Mouse (Mus musculus) myocyte (in vitro differentiated cells): Measurements from ENCODE around the gene D5Ertd579e.

Source experiments
- E2F4 ChIP-seq: IDR thresholded peaks from one replicate; pipeline ENCODE4 v1.6.1; 2011; ENCODE audit warnings: mild to moderate bottlenecking, control low read depth, moderate library complexity; ENCODE audit not compliant: insufficient read depth
- MAX ChIP-seq: IDR thresholded peaks from one replicate; pipeline ENCODE4 v1.6.1; 2011; ENCODE audit warnings: low read depth, mild to moderate bottlenecking, control low read depth
- MYOD1 ChIP-seq, 3 experiments: IDR thresholded peaks; one replicate each; pipeline ENCODE4 v1.6.1; 2011; ENCODE audit warnings: control low read depth in 2 of 3, low read depth in 2 of 3, mild to moderate bottlenecking in 2 of 3, moderate library complexity in 1 of 3; ENCODE audit not compliant: insufficient read length in 2 of 3, control insufficient read depth in 1 of 3
- MYOG ChIP-seq, 3 experiments: IDR thresholded peaks; one replicate each; pipeline ENCODE4 v1.6.1; 2011; ENCODE audit warnings: control low read depth in 2 of 3, low read depth in 2 of 3, mild to moderate bottlenecking in 2 of 3; ENCODE audit not compliant: insufficient read length in 2 of 3, control insufficient read depth in 1 of 3, insufficient read depth in 1 of 3
- POLR2A ChIP-seq: IDR thresholded peaks from one replicate; pipeline ENCODE4 v1.6.1; 2011; ENCODE audit warnings: low read depth, mild to moderate bottlenecking, control low read depth, moderate library complexity; ENCODE audit not compliant: insufficient read length
- POLR2AphosphoS2 ChIP-seq: IDR thresholded peaks from one replicate; pipeline ENCODE4 v1.6.1; 2011; ENCODE audit warnings: low read depth, control low read depth; ENCODE audit not compliant: insufficient read length
- SRF ChIP-seq: IDR thresholded peaks from one replicate; pipeline ENCODE4 v1.6.1; 2011; ENCODE audit warnings: low read depth; ENCODE audit not compliant: control insufficient read depth, insufficient read length
- TCF12 ChIP-seq: IDR thresholded peaks from one replicate; pipeline ENCODE4 v1.6.1; 2011; ENCODE audit warnings: mild to moderate bottlenecking, control low read depth; ENCODE audit not compliant: poor library complexity, insufficient read depth, severe bottlenecking
- TCF3 ChIP-seq: IDR thresholded peaks from one replicate; pipeline ENCODE4 v1.6.1; 2011; ENCODE audit warnings: low read depth, control low read depth; ENCODE audit not compliant: insufficient read length
- USF1 ChIP-seq: IDR thresholded peaks from one replicate; pipeline ENCODE4 v1.6.1; 2011; ENCODE audit warnings: low read depth, mild to moderate bottlenecking, control low read depth, moderate library complexity

DNA sequence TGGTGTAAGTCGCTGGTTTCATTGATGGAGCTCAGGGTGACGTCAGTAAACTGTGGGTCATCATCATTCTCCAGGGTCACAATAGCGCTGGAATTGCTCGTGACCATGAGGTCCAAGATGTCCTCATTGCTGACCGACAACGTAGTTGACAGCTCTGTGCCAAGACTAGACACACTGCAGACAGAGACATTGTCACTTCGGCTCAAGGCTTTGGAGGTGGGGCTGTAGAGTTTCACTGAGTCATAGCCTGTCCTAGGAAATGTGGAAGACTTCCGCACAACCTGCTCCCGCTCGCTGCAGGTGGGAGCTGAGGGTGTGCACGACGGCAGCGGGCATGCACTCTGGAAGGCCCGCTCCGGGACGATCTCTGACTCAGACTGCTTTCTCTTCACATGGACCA lies 124.5 kb downstream of the D5Ertd579e start:
- TF ChIP-seq POLR2A (no peak), TCF3 (no peak), MYOD1 (IDR thresholded peaks at IDR 0.05; ENCODE audit: control insufficient read depth in 1 of 3, insufficient read length in 2 of 3, low read depth in 2 of 3) (no peak), USF1 (no peak), MYOG (IDR thresholded peaks at IDR 0.05; ENCODE audit: control insufficient read depth in 1 of 3, insufficient read depth in 1 of 3, insufficient read length in 2 of 3, low read depth in 2 of 3) (no peak), E2F4 (no peak), POLR2AphosphoS2 (no peak), MAX (no peak), SRF (no peak), TCF12 (no peak)
